Mouse (Mus musculus) liver, postnatal 0 days (tissue): ENCODE measurements around the gene Map4k4.

Experiments
- CTCF ChIP-seq: sonication (generic); IDR thresholded peaks from 2 replicates; pipeline ENCODE4 v1.5.1; 2016; ENCODE audit warnings: antibody characterized with exemption, low read depth
- EP300 ChIP-seq: IDR thresholded peaks from 2 replicates; pipeline ENCODE4 v1.6.1; 2016; ENCODE audit warnings: antibody characterized with exemption, low read depth, mild to moderate bottlenecking

DNA sequence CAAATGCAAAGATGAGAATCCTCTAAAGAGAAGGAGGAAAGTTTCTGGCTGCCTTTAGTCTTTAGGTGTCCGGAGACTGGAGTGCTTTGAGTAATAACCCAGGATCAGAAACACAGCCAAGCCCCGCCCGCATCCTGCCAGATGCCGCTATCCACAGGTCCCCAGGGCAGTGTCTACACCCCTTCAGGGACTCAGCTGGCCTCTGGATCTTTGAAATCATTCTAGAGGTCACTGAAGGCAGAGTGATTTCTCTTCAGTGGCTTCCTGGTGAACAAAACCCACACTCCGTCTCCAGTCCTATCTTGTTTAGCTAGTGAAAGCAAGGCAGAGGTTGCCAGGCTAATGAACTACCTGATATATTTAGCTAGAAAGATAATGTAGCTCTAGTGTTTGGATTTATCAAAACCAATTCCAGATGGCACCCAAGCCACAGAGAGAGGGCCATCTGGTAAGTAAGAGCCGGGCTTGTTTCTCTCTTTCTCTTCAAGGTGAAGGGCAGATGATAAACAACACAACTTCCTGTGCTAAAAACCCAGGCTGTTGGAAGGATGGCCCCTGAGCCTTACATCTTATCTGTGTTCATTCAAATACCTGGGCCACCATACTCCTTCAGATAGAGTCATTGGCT, 32.6 kb upstream of the Map4k4 start:
- TF ChIP-seq CTCF (no peak), EP300 (no peak)
